Mouse (Mus musculus): ENCODE results near the gene Synpo2l. TPM values are rescaled to one million over a fixed set of nuclear protein-coding genes. Genes with fewer than 3 reads are reported as not detected.

Gene Synpo2l
- polyA plus RNA-seq, 1 experiment from 2014 or later, result 3.5 TPM

DNA sequence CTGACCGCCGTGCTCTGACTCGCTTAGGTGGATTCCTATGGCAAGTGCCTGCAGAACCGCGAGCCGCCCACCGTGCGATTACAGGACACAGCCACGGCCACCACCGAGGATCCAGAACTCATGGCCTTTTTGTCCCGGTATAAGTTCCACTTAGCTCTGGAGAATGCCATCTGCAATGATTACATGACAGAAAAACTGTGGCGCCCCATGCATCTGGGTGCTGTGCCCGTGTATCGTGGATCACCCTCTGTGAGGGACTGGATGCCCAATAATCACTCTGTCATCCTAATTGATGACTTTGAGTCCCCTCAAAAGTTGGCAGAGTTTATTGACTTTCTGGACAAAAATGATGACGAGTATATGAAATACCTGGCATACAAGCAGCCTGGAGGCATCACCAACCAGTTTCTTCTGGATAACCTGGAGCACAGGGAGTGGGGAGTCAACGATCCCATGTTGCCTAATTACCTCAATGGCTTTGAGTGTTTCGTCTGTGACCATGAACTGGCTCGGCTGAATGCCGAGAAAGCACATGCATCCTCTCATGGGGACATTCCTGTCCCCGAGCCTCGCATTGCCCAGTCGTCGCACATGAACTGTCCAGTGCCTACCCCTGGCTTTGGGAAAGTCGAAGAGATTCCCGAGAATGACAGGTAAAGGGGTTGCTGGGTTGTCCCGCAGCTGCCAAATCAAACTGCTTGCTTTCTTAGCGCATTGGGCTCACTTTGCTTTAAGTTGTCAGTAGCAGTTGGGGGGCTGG, 27.8 kb upstream of the Synpo2l start:
- Histone ChIP-seq H3K27ac (peak overlapping the region; percentile 91), H3K4me2 (replicated peaks) (peak overlapping the region; percentile 82), H3K4me1 (peaks cover 37% of the 10 kb centered on the region), H3K36me3 (peaks cover 36% of the 10 kb centered on the region), H3K9me3 (no peaks in the 10 kb centered on the region), H3K4me3 (peak overlapping the region; percentile 73), H3K27me3 (replicated peaks) (no peaks in the 10 kb centered on the region), H3K9ac (peak overlapping the region; percentile 79)
- ATAC-seq (ENCODE audit: low FRiP score, low read depth), result no peak
- WGBS, result 12% methylated on average over 27 of the region's 27 CpGs

GRCm38 (mm10) chr14:20694884-20695760, 27.0 kb upstream of the Synpo2l start, which contains the start of gene Fut11:
TSS of gene Fut11 (plus strand) at chr14:20694968.
- H3K4me2 ChIP-seq (replicated peaks), result peak within 1 kb of the TSS; percentile 82
- peak within 1 kb of the TSS; percentile 79 for H3K9ac ChIP-seq
- H3K27ac ChIP-seq, result peak within 1 kb of the TSS; percentile 91
- no peaks in the 10 kb centered on the region for H3K27me3 ChIP-seq (replicated peaks)
- H3K4me1 ChIP-seq, result peaks cover 36% of the 10 kb centered on the region
- no peaks in the 10 kb centered on the region for H3K9me3 ChIP-seq
- under 1% methylated on average over 110 of the region's 111 CpGs for WGBS
- peaks cover 43% of the 10 kb centered on the region for H3K36me3 ChIP-seq
- ATAC-seq (ENCODE audit: low FRiP score, low read depth), result peak; percentile 95
- H3K4me3 ChIP-seq, result peak within 1 kb of the TSS; percentile 73

DNA sequence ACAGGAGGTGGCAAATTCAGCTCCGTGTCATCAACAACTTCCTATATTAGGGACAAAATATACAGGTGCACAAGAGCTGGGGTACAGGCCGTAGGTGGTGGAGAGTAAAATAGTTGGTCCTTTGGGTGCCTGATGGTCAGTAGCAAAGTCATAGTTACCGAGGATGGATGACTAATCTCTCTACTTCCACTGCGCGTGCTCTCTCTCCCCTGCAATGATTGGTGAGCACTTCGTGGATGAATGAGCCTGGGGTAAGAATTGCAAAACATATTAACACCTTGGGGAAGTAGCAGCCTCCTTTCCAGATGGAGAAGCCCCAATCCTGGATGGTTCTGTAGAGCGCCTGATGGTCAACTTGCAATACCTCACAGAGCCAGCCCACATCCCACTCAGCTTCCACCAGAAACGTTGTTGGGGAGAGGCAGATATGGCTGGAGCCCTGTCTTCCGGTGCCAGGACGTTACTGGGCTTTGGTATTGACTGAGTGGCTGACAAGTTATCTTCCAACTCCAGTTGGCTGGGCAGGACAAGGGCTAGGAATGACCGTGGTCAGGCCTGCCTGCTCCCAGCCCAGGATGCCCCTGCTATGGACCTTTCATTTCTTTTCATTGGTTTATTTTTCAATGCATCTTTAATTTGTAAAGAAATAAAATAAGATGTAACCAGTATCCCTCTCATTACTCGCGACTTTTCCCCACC, 26.2 kb upstream of the Synpo2l start:
- 50% methylated on average over 13 of the region's 13 CpGs for WGBS
- Histone ChIP-seq H3K4me3 (peak overlapping the region; percentile 73), H3K27me3 (replicated peaks) (no peaks in the 10 kb centered on the region), H3K4me2 (replicated peaks) (peak overlapping the region; percentile 82), H3K36me3 (peaks cover 51% of the 10 kb centered on the region), H3K27ac (0 out of 2 replicates have a peak overlapping the region, but pooled peaks have one; percentile 91), H3K9ac (peak overlapping the region; percentile 79), H3K4me1 (peaks cover 36% of the 10 kb centered on the region), H3K9me3 (no peaks in the 10 kb centered on the region)
- ATAC-seq (ENCODE audit: low FRiP score, low read depth), result peak; percentile 5

DNA sequence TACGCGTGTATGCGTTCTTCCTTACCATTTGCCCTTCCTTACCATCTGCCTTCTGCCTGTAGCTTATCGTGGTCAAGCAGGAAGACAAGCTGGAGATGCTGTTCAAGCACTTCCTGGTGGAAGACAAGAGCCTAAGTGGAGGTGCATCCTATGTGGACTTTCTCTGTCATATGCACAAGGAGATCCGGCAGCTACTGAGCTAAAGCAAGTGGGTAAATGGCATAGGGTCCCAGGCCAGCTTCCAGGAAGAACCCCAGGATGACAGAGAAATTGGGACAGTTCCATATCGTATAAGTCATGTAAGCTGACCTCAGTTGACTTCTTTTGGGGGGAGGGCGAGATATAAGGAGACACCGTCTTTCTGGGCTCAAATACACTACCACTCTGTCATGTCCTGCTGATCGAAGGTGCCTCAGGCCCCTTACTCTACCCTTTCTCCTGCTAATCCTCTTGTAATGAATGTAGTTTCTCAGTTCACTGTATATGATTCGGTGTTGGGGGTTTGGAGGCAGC, 25.5 kb upstream of the Synpo2l start:
- Histone ChIP-seq H3K27me3 (replicated peaks) (no peaks in the 10 kb centered on the region), H3K4me3 (no peak overlapping the region), H3K4me2 (replicated peaks) (no peak overlapping the region), H3K9ac (no peak overlapping the region), H3K27ac (no peak overlapping the region), H3K9me3 (no peaks in the 10 kb centered on the region), H3K36me3 (peaks cover 58% of the 10 kb centered on the region), H3K4me1 (peaks cover 35% of the 10 kb centered on the region)
- WGBS, result 95% methylated on average over 10 of the region's 10 CpGs
- no peak for ATAC-seq (ENCODE audit: low FRiP score, low read depth)

DNA sequence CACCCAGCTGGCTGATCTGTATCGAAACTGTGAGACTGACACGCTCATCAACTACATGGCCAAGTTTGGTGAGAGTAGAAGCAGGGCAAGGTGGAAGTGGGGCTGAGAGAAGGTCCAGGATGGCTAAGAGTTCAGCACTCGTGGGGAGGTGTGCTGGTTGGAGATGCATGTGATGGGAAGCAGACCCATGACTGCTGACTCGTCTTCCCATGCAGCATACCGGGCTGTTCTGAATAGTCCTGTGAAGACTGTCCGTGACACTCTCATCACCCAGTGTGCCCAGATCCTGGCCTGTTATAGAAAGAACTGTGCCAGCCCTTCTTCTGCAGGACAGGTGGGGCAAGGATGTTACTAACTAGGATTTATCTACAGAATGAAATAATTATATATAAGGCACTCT, 23.6 kb upstream of the Synpo2l start:
- H3K9me3 ChIP-seq, result no peaks in the 10 kb centered on the region
- H3K27ac ChIP-seq, result no peak overlapping the region
- ATAC-seq (ENCODE audit: low FRiP score, low read depth), result no peak
- 93% methylated on average over 6 of the region's 6 CpGs for WGBS
- no peaks in the 10 kb centered on the region for H3K27me3 ChIP-seq (replicated peaks)
- H3K36me3 ChIP-seq, result peaks cover 74% of the 10 kb centered on the region
- no peak overlapping the region for H3K4me2 ChIP-seq (replicated peaks)
- no peak overlapping the region for H3K4me3 ChIP-seq
- no peak overlapping the region for H3K9ac ChIP-seq
- peaks cover 17% of the 10 kb centered on the region for H3K4me1 ChIP-seq

GRCm38 (mm10) chr14:20689009-20689408, 20.9 kb upstream of the Synpo2l start:
- Histone ChIP-seq H3K4me1 (no peaks in the 10 kb centered on the region), H3K27ac (no peak overlapping the region), H3K36me3 (peaks cover 98% of the 10 kb centered on the region), H3K4me2 (replicated peaks) (no peak overlapping the region), H3K27me3 (replicated peaks) (no peaks in the 10 kb centered on the region), H3K4me3 (no peak overlapping the region), H3K9me3 (no peaks in the 10 kb centered on the region), H3K9ac (no peak overlapping the region)
- 89% methylated on average over 2 of the region's 2 CpGs for WGBS
- ATAC-seq (ENCODE audit: low FRiP score, low read depth), result no peak

DNA sequence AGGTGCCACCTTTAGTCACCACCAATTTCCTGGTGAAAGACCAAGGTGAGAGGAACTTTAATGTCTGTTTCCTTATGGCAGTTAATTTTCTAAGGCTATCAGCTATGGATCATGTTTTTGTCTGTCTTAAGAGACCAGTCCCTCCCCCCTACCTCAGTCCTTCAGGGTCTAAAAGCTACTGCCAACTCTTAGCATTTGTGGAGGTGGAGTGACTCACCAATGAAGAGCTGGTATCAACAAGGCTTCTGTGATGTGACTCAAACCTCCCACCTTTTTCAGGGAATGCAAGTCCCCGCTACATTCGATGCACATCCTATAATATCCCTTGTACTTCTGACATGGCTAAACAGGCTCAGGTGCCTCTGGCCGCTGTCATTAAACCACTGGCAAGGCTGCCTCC, 18.4 kb upstream of the Synpo2l start:
- H3K36me3 ChIP-seq, result peaks cover 98% of the 10 kb centered on the region
- ATAC-seq (ENCODE audit: low FRiP score, low read depth), result no peak
- no peak overlapping the region for H3K4me2 ChIP-seq (replicated peaks)
- no peaks in the 10 kb centered on the region for H3K9me3 ChIP-seq
- H3K9ac ChIP-seq, result no peak overlapping the region
- H3K27me3 ChIP-seq (replicated peaks), result no peaks in the 10 kb centered on the region
- no peaks in the 10 kb centered on the region for H3K4me1 ChIP-seq
- WGBS, result 94% methylated on average over 3 of the region's 3 CpGs
- H3K4me3 ChIP-seq, result no peak overlapping the region
- H3K27ac ChIP-seq, result no peak overlapping the region

- Histone ChIP-seq H3K27ac (no peak overlapping the region), H3K36me3 (peaks cover 97% of the 10 kb centered on the region)
- WGBS, result 85% methylated on average over 3 of the region's 3 CpGs
Observed at GRCm38 (mm10) chr14:20682498-20682897, 14.3 kb upstream of the Synpo2l start.

GRCm38 (mm10) chr14:20681742-20682141, 13.6 kb upstream of the Synpo2l start:
- ATAC-seq (ENCODE audit: low FRiP score, low read depth), result no peak
- no peaks in the 10 kb centered on the region for H3K27me3 ChIP-seq (replicated peaks)
- 92% methylated on average over 2 of the region's 2 CpGs for WGBS
- no peaks in the 10 kb centered on the region for H3K9me3 ChIP-seq
- H3K27ac ChIP-seq, result no peak overlapping the region
- no peak overlapping the region for H3K9ac ChIP-seq
- no peaks in the 10 kb centered on the region for H3K4me1 ChIP-seq
- no peak overlapping the region for H3K4me3 ChIP-seq
- H3K4me2 ChIP-seq (replicated peaks), result no peak overlapping the region
- H3K36me3 ChIP-seq, result peaks cover 93% of the 10 kb centered on the region

More at GRCm38 (mm10) chr14:20682498-20682897, 14.3 kb upstream of the Synpo2l start:
- H3K4me3 ChIP-seq, result no peak overlapping the region
- H3K9ac ChIP-seq, result no peak overlapping the region
- no peaks in the 10 kb centered on the region for H3K27me3 ChIP-seq (replicated peaks)
- no peak for ATAC-seq (ENCODE audit: low FRiP score, low read depth)
- H3K4me1 ChIP-seq, result no peaks in the 10 kb centered on the region
- H3K4me2 ChIP-seq (replicated peaks), result no peak overlapping the region
- no peaks in the 10 kb centered on the region for H3K9me3 ChIP-seq

DNA sequence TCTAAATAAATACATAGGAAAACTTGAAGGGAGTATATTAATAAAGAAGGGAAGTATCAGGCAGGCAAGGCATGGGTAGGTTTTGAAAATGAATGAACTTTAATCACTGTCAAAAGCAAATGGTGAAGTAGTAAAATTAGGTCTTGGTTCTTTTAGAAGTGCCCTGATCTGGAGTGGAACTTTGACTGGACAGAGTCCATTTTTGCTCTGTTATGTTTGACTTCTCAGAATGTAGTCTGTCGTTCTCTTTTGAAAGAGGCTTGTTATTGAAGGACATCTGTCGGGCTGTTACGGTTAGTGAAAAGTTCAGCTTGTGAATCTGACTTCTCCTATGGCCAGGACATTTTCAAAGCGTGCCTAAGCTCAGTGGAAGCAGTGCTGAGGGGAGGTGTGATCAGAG, 9.8 kb upstream of the Synpo2l start:
- Histone ChIP-seq H3K27me3 (replicated peaks) (no peaks in the 10 kb centered on the region), H3K27ac (no peak overlapping the region), H3K4me3 (no peak overlapping the region), H3K9ac (no peak overlapping the region), H3K4me2 (replicated peaks) (no peak overlapping the region), H3K4me1 (peaks cover 8% of the 10 kb centered on the region), H3K9me3 (no peaks in the 10 kb centered on the region), H3K36me3 (peaks cover 65% of the 10 kb centered on the region)
- ATAC-seq (ENCODE audit: low FRiP score, low read depth), result no peak
- WGBS, result 94% methylated on average over 4 of the region's 4 CpGs

GRCm38 (mm10) chr14:20674064-20674833, 6.1 kb upstream of the Synpo2l start, which contains the start of gene Sec24c:
TSS of gene Sec24c (plus strand) at chr14:20674308.
- peak; percentile 97 for ATAC-seq (ENCODE audit: low FRiP score, low read depth)
- Histone ChIP-seq H3K4me3 (peak within 1 kb of the TSS; percentile 60), H3K9ac (peak within 1 kb of the TSS; percentile 66), H3K4me2 (replicated peaks) (peak within 1 kb of the TSS; percentile 70), H3K27me3 (replicated peaks) (peaks cover 7% of the 10 kb centered on the region; the same call in 1 of the 2 replicates), H3K4me1 (peaks cover 8% of the 10 kb centered on the region), H3K36me3 (peaks cover 29% of the 10 kb centered on the region), H3K27ac (peak within 1 kb of the TSS; percentile 23; the same call in 1 of the 2 replicates), H3K9me3 (no peaks in the 10 kb centered on the region)
- 2% methylated on average over 43 of the region's 43 CpGs for WGBS
